ENCODE assay signal across 7 mouse cellular contexts in the genomic region with DNA sequence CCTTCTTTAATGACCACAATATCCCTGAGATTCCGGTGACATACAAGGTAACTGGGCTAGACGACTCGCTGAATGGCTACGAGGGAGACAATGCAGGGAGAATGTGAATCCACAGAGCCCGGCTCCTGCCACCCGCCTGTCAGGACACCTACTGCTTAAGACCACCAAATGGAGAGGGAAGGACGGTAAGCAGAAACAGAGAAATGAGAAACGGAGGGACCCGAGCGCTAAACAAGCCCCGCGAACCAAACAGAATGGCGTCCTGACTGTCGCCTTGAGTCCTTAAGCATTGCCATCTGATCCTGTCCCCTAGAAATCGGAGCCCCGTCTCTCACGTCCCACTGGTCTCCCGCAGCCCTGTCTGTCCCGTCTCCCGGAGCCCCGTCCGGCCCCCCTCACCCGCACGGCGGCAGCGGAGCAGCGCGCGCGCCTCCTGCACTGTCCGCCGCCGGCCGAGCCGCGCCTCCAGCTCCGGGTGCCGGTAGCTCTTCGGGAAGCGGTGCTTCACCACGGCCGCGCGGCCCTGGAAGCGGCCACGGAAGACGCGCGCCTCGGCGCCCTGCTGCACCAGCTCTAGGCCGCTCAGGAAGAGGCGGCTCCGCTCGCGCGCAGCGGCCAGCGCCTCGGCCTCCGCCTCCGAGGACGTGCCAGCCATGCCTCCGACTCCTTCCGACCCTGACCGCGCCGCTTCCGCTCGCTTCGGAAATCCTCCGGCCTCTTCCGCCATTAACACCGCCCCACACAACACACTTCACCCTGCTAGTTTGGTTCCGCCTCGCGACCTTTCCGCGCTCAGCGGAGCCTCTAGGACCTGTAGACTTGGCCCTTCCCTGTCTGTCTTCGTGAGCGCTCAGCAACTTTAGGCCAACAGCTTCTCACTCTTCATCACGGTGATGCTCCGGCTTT. TPM values are rescaled to one million over a fixed set of nuclear protein-coding genes. Genes with fewer than 3 reads are reported as not detected.
DNase-seq lines count a peak whose midpoint lies in the region; ATAC-seq lines count a peak whose summit lies in the region.

Gene Trp53rka, minus strand, starts transcription at position 677 of the 906 bp plus-strand sequence.

- peak; percentile 89 for ATAC-seq in intestine, embryonic 14.5 days (replicated peaks; ENCODE audit: low FRiP score, low TSS enrichment, low read depth)

- peaks cover 28% of the 10 kb centered on the region for H3K36me3 ChIP-seq in intestine, embryonic 14.5 days (ENCODE audit: control insufficient read depth, insufficient read depth, low read length)
- peaks cover 30% of the 10 kb centered on the region for H3K36me3 ChIP-seq in midbrain, embryonic 10.5 days

- intact Hi-C loops in gastrocnemius, postnatal 36 days (cut with DNase I), result no loop called here
- intact Hi-C loops in left cerebral cortex, postnatal 36 days (cut with DNase I), result loop anchor here (2.0 kb wide), 1 partner anchor 1300 kb away; the partner anchor contains the start of gene Trp53rkb

- under 1% methylated on average over 64 of the region's 84 CpGs for WGBS in intestine, embryonic 14.5 days
- under 1% methylated on average over 83 of the region's 84 CpGs for WGBS in midbrain, embryonic 10.5 days

- H3K27me3 ChIP-seq in intestine, embryonic 14.5 days (replicated peaks; ENCODE audit: control insufficient read depth, insufficient read depth, low read length), result no peaks in the 10 kb centered on the region
- H3K27me3 ChIP-seq in midbrain, embryonic 10.5 days (ENCODE audit: low read depth, poor library complexity, severe bottlenecking), result no peaks in the 10 kb centered on the region

- peaks cover 3% of the 10 kb centered on the region; the same call in 1 of the 2 replicates for H3K4me1 ChIP-seq in intestine, embryonic 14.5 days (replicated peaks; ENCODE audit: control insufficient read depth, insufficient read depth, low read length)
- peaks cover 31% of the 10 kb centered on the region for H3K4me1 ChIP-seq in midbrain, embryonic 10.5 days

- no peaks in the 10 kb centered on the region for H3K9me3 ChIP-seq in intestine, embryonic 14.5 days (ENCODE audit: control insufficient read depth, low read length)
- H3K9me3 ChIP-seq in midbrain, embryonic 10.5 days (replicated peaks), result no peaks in the 10 kb centered on the region

- H3K27ac ChIP-seq in intestine, embryonic 14.5 days (ENCODE audit: low read depth), result 0 out of 2 replicates have a peak within 1 kb of the TSS, but pooled peaks have one; percentile 51
- peak within 1 kb of the TSS; percentile 90 for H3K27ac ChIP-seq in midbrain, embryonic 10.5 days (replicated peaks)

- DNase-seq in adrenal gland, postnatal 10 days, result peak; percentile 89
- peak; percentile 85 for DNase-seq in embryo, embryonic 9.5 days (ENCODE audit: extremely low spot score)
- DNase-seq in gastrocnemius, postnatal 36 days, result peak; percentile 75 to 76
- peak; percentile 88 for DNase-seq in intestine, embryonic 14.5 days (ENCODE audit: low spot score)
- DNase-seq in left cerebral cortex, postnatal 36 days (ENCODE audit: low spot score in 2 of 2), result peak; percentile 85 to 87
- peak; percentile 84 for DNase-seq in midbrain, embryonic 10.5 days (ENCODE audit: low spot score)
- DNase-seq in right cerebral cortex, postnatal 36 days (ENCODE audit: low spot score in 2 of 2), result peak; percentile 74 to 76

- H3K4me2 ChIP-seq in intestine, embryonic 14.5 days (ENCODE audit: low read length), result peak within 1 kb of the TSS; percentile 85

- H3K4me3 ChIP-seq in intestine, embryonic 14.5 days (ENCODE audit: low read depth, low read length), result peak within 1 kb of the TSS; percentile 74
- H3K4me3 ChIP-seq in midbrain, embryonic 10.5 days, result peak within 1 kb of the TSS; percentile 83

- H3K9ac ChIP-seq in intestine, embryonic 14.5 days (ENCODE audit: low read length), result peak within 1 kb of the TSS; percentile 74

RNA-seq across cellular contexts. Expression of gene Trp53rka, which starts in this region (rescaled TPM):
- total RNA-seq in adrenal gland, postnatal 10 days (2021), result 10 to 100 TPM; 13.8 to 16.8 TPM
- 1 to 10 TPM; 7.4 to 9.4 TPM for total RNA-seq in gastrocnemius, postnatal 36 days (2021)
- 35.4 and 37.1 TPM in 2 replicates for polyA plus RNA-seq in intestine, embryonic 14.5 days (2014; fragmentation: Nextera tagmentation; extraction: Ambion mirVana)
- 10 to 100 TPM; 17.5 to 22.8 TPM for total RNA-seq in left cerebral cortex, postnatal 36 days (2021)
- 53.2 and 56.9 TPM in 2 replicates for polyA plus RNA-seq in midbrain, embryonic 10.5 days (2016; fragmentation: Nextera tagmentation; extraction: Ambion mirVana)

Comparison
In these comparisons a context has a peak if more than half of its experiments do, and no peak if none do; other contexts are left out.
1. Peak in every context shown above with its lines: DNase-seq, ATAC-seq, H3K4me3 ChIP-seq and H3K27ac ChIP-seq.